Mouse (Mus musculus) ES-E14 (cell line): ENCODE measurements around the gene Sucnr1. TPM values are rescaled to one million over a fixed set of nuclear protein-coding genes. Genes with fewer than 3 reads are reported as not detected.

ENCODE experiments used
- DNase-seq: peaks from one replicate; pipeline ENCODE4 v3.0.0-alpha.2; 2013; ENCODE audit warnings: low read depth, low spot score
- H3K27ac ChIP-seq: 2 replicates; pipeline ENCODE4 v1.5.1; 2012; ENCODE audit warnings: low read depth, mild to moderate bottlenecking, low read length, moderate library complexity, mixed read lengths; ENCODE audit not compliant: poor library complexity, insufficient read depth, severe bottlenecking
- H3K36me3 ChIP-seq: 2 replicates; pipeline ENCODE4 v1.6.1; 2012; ENCODE audit warnings: mild to moderate bottlenecking, low read length, moderate library complexity, mixed read lengths; ENCODE audit not compliant: control insufficient read depth, poor library complexity, insufficient read depth, severe bottlenecking
- H3K4me1 ChIP-seq, 2 experiments: fragments of 150-350 bp in 1 of 2; sonication (generic) in 1 of 2; 2 replicates each; pipeline ENCODE4 v1.6.1; 2012; ENCODE audit warnings: low read length in 2 of 2, mild to moderate bottlenecking in 1 of 2, mixed read lengths in 1 of 2; ENCODE audit not compliant: control insufficient read depth in 2 of 2, insufficient read depth in 2 of 2, poor library complexity in 1 of 2
- H3K4me3 ChIP-seq, 2 experiments: fragments of 150-350 bp in 1 of 2; sonication (generic) in 1 of 2; 2 replicates each; pipeline ENCODE4 v1.5.1; 2012; ENCODE audit warnings: low read length in 2 of 2, low read depth in 1 of 2, mild to moderate bottlenecking in 1 of 2, mixed read lengths in 1 of 2; ENCODE audit not compliant: insufficient read depth in 1 of 2, poor library complexity in 1 of 2, severe bottlenecking in 1 of 2
- H3K9ac ChIP-seq: 2 replicates; pipeline ENCODE4 v1.6.1; 2012; ENCODE audit warnings: low read depth, mild to moderate bottlenecking, low read length, mixed read lengths; ENCODE audit not compliant: poor library complexity, insufficient read depth, severe bottlenecking
- H3K9me3 ChIP-seq: fragments of 150-350 bp; sonication (generic); 2 replicates; pipeline ENCODE4 v1.6.1; 2012; ENCODE audit warnings: low read depth, mild to moderate bottlenecking, low read length; ENCODE audit not compliant: control insufficient read depth, insufficient read depth
- CHD2 ChIP-seq: IDR thresholded peaks from 2 replicates; pipeline ENCODE4 v1.6.1; 2014; ENCODE audit warnings: mild to moderate bottlenecking, low read depth, low read length, inconsistent platforms
- HCFC1 ChIP-seq: IDR thresholded peaks from 2 replicates; pipeline ENCODE4 v1.6.1; 2012; ENCODE audit warnings: low read length, inconsistent platforms, borderline replicate concordance; ENCODE audit not compliant: insufficient read depth
- MAFK ChIP-seq: IDR thresholded peaks from 2 replicates; pipeline ENCODE4 v1.6.1; 2014; ENCODE audit warnings: mild to moderate bottlenecking, low read depth, low read length, inconsistent platforms; ENCODE audit not compliant: insufficient read depth
- ZC3H11A ChIP-seq: IDR thresholded peaks from 2 replicates; pipeline ENCODE4 v1.6.1; 2012; ENCODE audit warnings: low read depth, mild to moderate bottlenecking, inconsistent platforms, low read length, borderline replicate concordance
- in situ Hi-C, 2 experiments: fragments of 600-800 bp; cut with MboI; formaldehyde crosslinking; loops; one replicate each; pipeline ENCODE4 v1.15.1; 2025; ENCODE audit warnings: low sequenced_read_pairs in 2 of 2, inconsistent platforms in 1 of 2; ENCODE audit not compliant: unreplicated experiment in 2 of 2
- total RNA-seq: library from RNA; depleted of rRNA; stranded (reverse); fragments of 300-350 nt; gene quantifications from 2 replicates; pipeline ENCODE4 v1.2.3, GENCODE M21; 2012; rRNA removed

Sucnr1 gene
- total RNA-seq, 1 experiment, result not detected

DNA sequence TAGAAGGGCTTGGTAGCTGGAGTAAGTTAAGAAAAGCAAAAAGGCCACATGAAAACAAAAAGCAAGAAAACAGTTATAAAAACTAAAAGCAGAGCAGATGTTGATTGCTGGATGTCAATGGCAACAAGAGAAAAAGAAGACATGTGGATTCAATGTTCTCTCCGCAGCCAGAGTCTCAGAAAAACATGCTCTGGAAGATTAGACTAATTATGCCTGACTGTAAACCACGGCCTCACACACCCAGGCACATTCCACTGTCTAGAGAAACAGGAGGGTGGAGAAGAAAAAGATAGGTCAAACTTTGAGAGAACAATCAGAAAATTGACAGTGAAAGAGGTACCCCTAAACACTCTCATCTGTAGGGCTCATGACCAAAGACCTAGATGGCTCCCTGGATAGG is 54.1 kb downstream of the Sucnr1 start:
- H3K36me3 ChIP-seq, result no peaks in the 10 kb centered on the region
- no peak overlapping the region for H3K27ac ChIP-seq
- no peaks in the 10 kb centered on the region for H3K9me3 ChIP-seq
- no peak for TF ChIP-seq MAFK
- no peak for TF ChIP-seq HCFC1
- TF ChIP-seq CHD2, result no peak
- TF ChIP-seq ZC3H11A, result no peak
- no peaks in the 10 kb centered on the region for H3K4me1 ChIP-seq
- DNase-seq, result no peak
- in situ Hi-C loops, result no loop called here
- no peak overlapping the region for H3K9ac ChIP-seq
- H3K4me3 ChIP-seq, result no peak overlapping the region

Other genes starting within 250 kb of the Sucnr1 start
- not detected in 2 replicates for gene Gm8298, start 220.8 kb upstream of the Sucnr1 start, total RNA-seq
- gene C130079G13Rik, start 156.7 kb upstream of the Sucnr1 start, total RNA-seq, result not detected in 2 replicates
- 0.21 TPM in 1 of 2 replicates, not detected in the other for gene Aadacl2, start 75.1 kb upstream of the Sucnr1 start, total RNA-seq
- not detected in 2 replicates for gene Aadac, start 56.2 kb upstream of the Sucnr1 start, total RNA-seq